In the genomic region with DNA sequence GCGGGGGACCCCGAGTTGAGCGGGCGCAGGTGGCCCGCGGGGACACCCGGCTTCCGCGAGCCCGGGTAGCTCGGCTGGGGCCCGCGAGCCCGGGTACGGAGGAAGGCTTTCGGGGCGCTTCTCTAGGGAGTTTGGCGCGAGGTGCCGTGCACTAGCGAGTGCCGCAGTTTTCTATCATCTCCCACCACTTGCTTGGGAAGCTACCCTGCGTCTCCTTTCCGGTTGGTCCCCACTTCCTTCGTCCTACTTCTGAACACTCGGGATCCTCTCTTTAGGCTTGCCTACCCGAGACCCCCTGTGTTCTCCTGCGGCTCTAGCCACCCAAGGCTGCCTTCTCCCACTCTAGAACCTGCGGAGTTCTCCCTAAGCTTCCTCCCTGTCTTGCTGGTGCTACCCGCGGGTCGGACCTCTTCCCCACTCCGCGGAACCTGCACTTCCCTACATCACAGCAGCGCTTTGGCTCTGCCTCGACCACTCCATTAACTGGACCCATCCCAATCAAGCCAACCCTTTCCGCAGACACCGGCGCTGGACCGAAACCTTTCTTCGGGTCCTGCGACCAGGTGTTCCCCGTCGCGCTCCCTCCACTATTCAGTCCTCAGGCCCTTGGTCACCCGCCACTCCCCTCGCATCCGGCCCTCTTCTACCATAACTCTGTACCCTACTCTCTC, we compare ENCODE assay signal across 8 mouse cellular contexts.
DNase-seq lines count a peak whose midpoint lies in the region; ATAC-seq lines count a peak whose summit lies in the region.

No protein-coding gene starts in this region.

- H3K36me3 ChIP-seq in embryonic facial prominence, embryonic 14.5 days (ENCODE audit: control insufficient read depth, insufficient read depth, low read length) = no peaks in the 10 kb centered on the region
- H3K36me3 ChIP-seq in hindbrain, embryonic 11.5 days (ENCODE audit: control insufficient read depth, insufficient read depth, low read length) = no peaks in the 10 kb centered on the region
- no peaks in the 10 kb centered on the region for H3K36me3 ChIP-seq in limb, embryonic 11.5 days (ENCODE audit: control insufficient read depth, insufficient read depth, low read length)
- no peaks in the 10 kb centered on the region for H3K36me3 ChIP-seq in neural tube, embryonic 15.5 days

- peak; percentile 63 for ATAC-seq in embryonic facial prominence, embryonic 14.5 days (ENCODE audit: low read depth)
- ATAC-seq in hindbrain, embryonic 11.5 days (ENCODE audit: low FRiP score) = peak; percentile 25
- 0 out of 2 replicates have a peak, but pooled peaks have one; percentile 18 for ATAC-seq in limb, embryonic 11.5 days (ENCODE audit: insufficient number of reproducible peaks, low FRiP score, low TSS enrichment, low read depth)
- peak; percentile 43 for ATAC-seq in neural tube, embryonic 15.5 days (ENCODE audit: low FRiP score)
- no peak for ATAC-seq in megakaryocyte, adult 5-6 weeks (ENCODE audit: poor library complexity, severe bottlenecking)

- H3K4me1 ChIP-seq in embryonic facial prominence, embryonic 14.5 days (ENCODE audit: control insufficient read depth, insufficient read depth, low read length) = 0 out of 2 replicates have a peak, but pooled peaks cover 3% of the 10 kb centered on the region
- no peaks in the 10 kb centered on the region for H3K4me1 ChIP-seq in hindbrain, embryonic 11.5 days (replicated peaks; ENCODE audit: control insufficient read depth, insufficient read depth, low read length)
- H3K4me1 ChIP-seq in limb, embryonic 11.5 days (ENCODE audit: control insufficient read depth, insufficient read depth, low read length) = peaks cover 3% of the 10 kb centered on the region; the same call in 1 of the 2 replicates
- H3K4me1 ChIP-seq in neural tube, embryonic 15.5 days = peaks cover 36% of the 10 kb centered on the region

- under 1% methylated on average over 24 of the region's 48 CpGs for WGBS in embryonic facial prominence, embryonic 14.5 days
- under 1% methylated on average over 32 of the region's 48 CpGs for WGBS in hindbrain, embryonic 11.5 days
- WGBS in limb, embryonic 11.5 days = 1% methylated on average over 48 of the region's 48 CpGs
- WGBS in neural tube, embryonic 15.5 days = 1% methylated on average over 41 of the region's 48 CpGs

- peak overlapping the region; percentile 73 for H3K4me3 ChIP-seq in embryonic facial prominence, embryonic 14.5 days (ENCODE audit: low read depth, low read length)
- peak overlapping the region; percentile 75 for H3K4me3 ChIP-seq in hindbrain, embryonic 11.5 days (ENCODE audit: low read depth, low read length)
- H3K4me3 ChIP-seq in limb, embryonic 11.5 days (ENCODE audit: low read depth, low read length) = peak overlapping the region; percentile 56
- peak overlapping the region; percentile 74 for H3K4me3 ChIP-seq in neural tube, embryonic 15.5 days (replicated peaks)

- H3K9me3 ChIP-seq in embryonic facial prominence, embryonic 14.5 days (ENCODE audit: control insufficient read depth, low read length) = no peaks in the 10 kb centered on the region
- H3K9me3 ChIP-seq in hindbrain, embryonic 11.5 days (ENCODE audit: control insufficient read depth, low read length) = no peaks in the 10 kb centered on the region
- H3K9me3 ChIP-seq in limb, embryonic 11.5 days (ENCODE audit: control insufficient read depth, low read length) = no peaks in the 10 kb centered on the region
- H3K9me3 ChIP-seq in neural tube, embryonic 15.5 days (replicated peaks) = no peaks in the 10 kb centered on the region

- peak; percentile 1 for DNase-seq in adrenal gland, adult 8-10 months
- DNase-seq in adrenal gland, postnatal 14 days = no peak
- DNase-seq in adrenal gland, postnatal 10 days = peak; percentile 3
- peak; percentile 30 for DNase-seq in embryonic facial prominence, embryonic 14.5 days (ENCODE audit: low spot score)
- DNase-seq in hindbrain, embryonic 11.5 days (ENCODE audit: low spot score) = peak; percentile 66
- DNase-seq in limb, embryonic 11.5 days (ENCODE audit: low spot score) = peak; percentile 63

- no peak overlapping the region for H3K27ac ChIP-seq in embryonic facial prominence, embryonic 14.5 days (replicated peaks; ENCODE audit: low read depth, low read length)
- H3K27ac ChIP-seq in hindbrain, embryonic 11.5 days (ENCODE audit: low read depth, low read length) = peak overlapping the region; percentile 68
- 0 out of 2 replicates have a peak overlapping the region, but pooled peaks have one; percentile 8 for H3K27ac ChIP-seq in limb, embryonic 11.5 days (replicated peaks; ENCODE audit: low read depth, low read length)
- peak overlapping the region; percentile 82 for H3K27ac ChIP-seq in neural tube, embryonic 15.5 days (replicated peaks)

- peaks cover 69% of the 10 kb centered on the region for H3K27me3 ChIP-seq in embryonic facial prominence, embryonic 14.5 days (replicated peaks; ENCODE audit: control insufficient read depth, insufficient read depth, low read length)
- H3K27me3 ChIP-seq in hindbrain, embryonic 11.5 days (ENCODE audit: control insufficient read depth, insufficient read depth, low read length) = peaks cover 9% of the 10 kb centered on the region
- H3K27me3 ChIP-seq in limb, embryonic 11.5 days (ENCODE audit: control insufficient read depth, insufficient read depth, low read length) = peaks cover 28% of the 10 kb centered on the region
- peaks cover 18% of the 10 kb centered on the region for H3K27me3 ChIP-seq in neural tube, embryonic 15.5 days (replicated peaks)

- peak overlapping the region; percentile 93 for H3K4me2 ChIP-seq in embryonic facial prominence, embryonic 14.5 days (ENCODE audit: low read depth, low read length)
- H3K4me2 ChIP-seq in hindbrain, embryonic 11.5 days (replicated peaks; ENCODE audit: low read depth, low read length) = peak overlapping the region; percentile 97
- peak overlapping the region; percentile 96 for H3K4me2 ChIP-seq in limb, embryonic 11.5 days (ENCODE audit: low read depth, severe bottlenecking)
- peak overlapping the region; percentile 97 for H3K4me2 ChIP-seq in neural tube, embryonic 15.5 days

- peak overlapping the region; percentile 66 for H3K9ac ChIP-seq in embryonic facial prominence, embryonic 14.5 days (ENCODE audit: low read depth, low read length)
- H3K9ac ChIP-seq in hindbrain, embryonic 11.5 days (ENCODE audit: low read depth, low read length) = peak overlapping the region; percentile 80
- H3K9ac ChIP-seq in limb, embryonic 11.5 days (ENCODE audit: low read length) = peak overlapping the region; percentile 60
- peak overlapping the region; percentile 77 for H3K9ac ChIP-seq in neural tube, embryonic 15.5 days (replicated peaks)
